Comparison of ENCODE assay signal across 9 mouse cellular contexts in the genomic region with DNA sequence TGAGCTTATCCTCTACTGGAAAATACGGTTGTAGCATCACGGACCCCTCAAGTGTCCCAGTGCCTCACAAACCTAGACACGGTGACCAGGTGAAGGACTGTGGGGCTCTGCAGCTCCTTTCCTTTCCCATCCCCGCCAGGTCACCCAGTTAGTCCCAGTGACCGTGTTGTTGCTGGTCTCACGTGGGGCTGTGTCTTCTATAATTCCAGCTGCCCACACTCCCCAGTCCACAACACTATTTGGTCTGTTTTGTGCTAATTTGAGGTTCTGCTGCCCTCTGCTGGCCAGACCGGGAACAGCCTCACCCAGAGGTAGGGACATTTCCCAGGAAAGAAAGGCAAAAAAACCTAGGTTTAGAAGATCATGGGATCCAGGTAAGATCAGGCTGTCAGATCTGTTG.
DNase-seq lines count a peak whose midpoint lies in the region; ATAC-seq and TF ChIP-seq lines count a peak whose summit lies in the region.
"Had no signal": no experiment of that assay in that cellular context is flagged by ENCODE, and none has a peak within 500 bp of the region (broad histone marks: within the 10 kb centered on the region; RNA-seq: fewer than 3 reads in every experiment).

No protein-coding gene starts in this region.

- 31% methylated on average over 7 of the region's 7 CpGs for WGBS in liver, embryonic 14.5 days (ENCODE audit: insufficient replicate concordance)
- WGBS in neural tube, embryonic 11.5 days, result 36% methylated on average over 7 of the region's 7 CpGs

- peak; percentile 66 for ATAC-seq in common myeloid progenitor, adult 5-6 weeks (replicated peaks; ENCODE audit: low read depth, poor library complexity, severe bottlenecking)
- ATAC-seq in liver, embryonic 14.5 days (ENCODE audit: insufficient read depth), result no peak
- peak; percentile 30; the same call in 1 of the 2 replicates for ATAC-seq in neural tube, embryonic 11.5 days (ENCODE audit: insufficient read depth, low FRiP score, low TSS enrichment)

- TF ChIP-seq EP300 in liver, embryonic 14.5 days (IDR thresholded peaks at IDR 0.05; ENCODE audit: low read depth), result no peak

- H3K4me1 ChIP-seq in liver, embryonic 14.5 days (replicated peaks; ENCODE audit: control insufficient read depth in 2 of 2, insufficient read depth in 2 of 2, low read length in 1 of 2), result no peaks in the 10 kb centered on the region
- no peaks in the 10 kb centered on the region for H3K4me1 ChIP-seq in neural tube, embryonic 11.5 days (ENCODE audit: control insufficient read depth, insufficient read depth, low read length)
- no peaks in the 10 kb centered on the region for H3K4me1 ChIP-seq in testis, adult 2 months (ENCODE audit: control insufficient read depth, insufficient read depth, low read length)
- H3K4me1 ChIP-seq: embryonic facial prominence, embryonic 15.5 days had no signal

- no peak overlapping the region for H3K9ac ChIP-seq in liver, embryonic 14.5 days (replicated peaks)
- no peak overlapping the region for H3K9ac ChIP-seq in neural tube, embryonic 11.5 days (ENCODE audit: low read length)
- H3K9ac ChIP-seq: embryonic facial prominence, embryonic 15.5 days had no signal

- H3K4me2 ChIP-seq in liver, embryonic 14.5 days (ENCODE audit: low read depth), result no peak overlapping the region
- H3K4me2 ChIP-seq in neural tube, embryonic 11.5 days (ENCODE audit: low read depth), result no peak overlapping the region
- H3K4me2 ChIP-seq: embryonic facial prominence, embryonic 15.5 days had no signal

- no peak for TF ChIP-seq POLR2A in testis, adult 2 months (IDR thresholded peaks at IDR 0.05; ENCODE audit: control insufficient read depth, low read depth, low read length)

- no peaks in the 10 kb centered on the region for H3K27me3 ChIP-seq in liver, embryonic 14.5 days (ENCODE audit: control insufficient read depth, insufficient read depth, low read length)
- H3K27me3 ChIP-seq in neural tube, embryonic 11.5 days (ENCODE audit: control insufficient read depth, insufficient read depth, low read length), result no peaks in the 10 kb centered on the region
- no peaks in the 10 kb centered on the region for H3K27me3 ChIP-seq in testis, adult 2 months (ENCODE audit: control insufficient read depth, insufficient read depth, low read length)
- H3K27me3 ChIP-seq: embryonic facial prominence, embryonic 15.5 days had no signal

- intact Hi-C loops in gastrocnemius, postnatal 36 days (cut with DNase I), result loop anchor here (2.0 kb wide), 1 partner anchor 119 kb away; the partner anchor contains the start of gene Galnt2

- H3K36me3 ChIP-seq in liver, embryonic 14.5 days (replicated peaks; ENCODE audit: control insufficient read depth, insufficient read depth, low read depth), result no peaks in the 10 kb centered on the region
- H3K36me3 ChIP-seq in neural tube, embryonic 11.5 days (ENCODE audit: control insufficient read depth, insufficient read depth, low read length), result no peaks in the 10 kb centered on the region
- no peaks in the 10 kb centered on the region for H3K36me3 ChIP-seq in testis, adult 2 months (ENCODE audit: control insufficient read depth, insufficient read depth, low read length)

- DNase-seq in 416B (ENCODE audit: low read depth), result peak; percentile 66
- DNase-seq in adrenal gland, adult (ENCODE audit: inconsistent age in 2 of 2, low spot score in 1 of 2), result peak; percentile 74 to 95
- peak; percentile 75 to 83 for DNase-seq in gastrocnemius, postnatal 36 days
- DNase-seq in kidney, postnatal 10 days, result peak; percentile 90
- DNase-seq in liver, embryonic 14.5 days (ENCODE audit: low read depth in 3 of 3, low spot score in 3 of 3), result peak; percentile 25 to 30 (median 30)
- DNase-seq in neural tube, embryonic 11.5 days (ENCODE audit: low spot score), result peak; percentile 87

- no peaks in the 10 kb centered on the region for H3K9me3 ChIP-seq in liver, embryonic 14.5 days (ENCODE audit: control insufficient read depth, low read length)
- H3K9me3 ChIP-seq in neural tube, embryonic 11.5 days (ENCODE audit: control insufficient read depth, low read length), result no peaks in the 10 kb centered on the region
- H3K9me3 ChIP-seq: embryonic facial prominence, embryonic 15.5 days had no signal

- H3K4me3 ChIP-seq in liver, embryonic 14.5 days (ENCODE audit: insufficient read depth in 1 of 2, low read depth in 2 of 2, low read length in 2 of 2), result no peak overlapping the region
- no peak overlapping the region for H3K4me3 ChIP-seq in neural tube, embryonic 11.5 days (ENCODE audit: low read depth, low read length)
- no peak overlapping the region for H3K4me3 ChIP-seq in testis, adult 2 months (ENCODE audit: control insufficient read depth, low read depth, low read length)
- H3K4me3 ChIP-seq: embryonic facial prominence, embryonic 15.5 days had no signal

- no peak overlapping the region for H3K27ac ChIP-seq in liver, embryonic 14.5 days
- H3K27ac ChIP-seq in neural tube, embryonic 11.5 days (ENCODE audit: low read depth, low read length), result no peak overlapping the region
- H3K27ac ChIP-seq in testis, adult 2 months (ENCODE audit: control insufficient read depth, insufficient read depth, low read depth, low read length), result no peak overlapping the region
- H3K27ac ChIP-seq: embryonic facial prominence, embryonic 15.5 days had no signal

- TF ChIP-seq CTCF in liver, embryonic 14.5 days (IDR thresholded peaks at IDR 0.05; ENCODE audit: low read depth), result peak; percentile 95
- peak; percentile 89 for TF ChIP-seq CTCF in testis, adult 2 months (IDR thresholded peaks at IDR 0.05; ENCODE audit: control insufficient read depth, insufficient read depth, insufficient replicate concordance, low read depth, low read length)

Comparison
In these comparisons a context has a peak if more than half of its experiments do, and no peak if none do; other contexts are left out.
1. DNase-seq: peak in every context shown above with its lines; median percentile 90 in kidney, postnatal 10 days; 87 in neural tube, embryonic 11.5 days; 84 in adrenal gland, adult; 79 in gastrocnemius, postnatal 36 days; 66 in 416B; 30 in liver, embryonic 14.5 days.